Mouse (Mus musculus): ENCODE data around the gene Tcta. TPM values are rescaled to one million over a fixed set of nuclear protein-coding genes. Genes with fewer than 3 reads are reported as not detected.
"Not testable (repeated sequence)": the region's sequence is repeated elsewhere in the genome, so short reads cannot be mapped to it uniquely, and the experiment has no call there.

Gene Tcta
- polyA plus RNA-seq, 1 experiment from 2014 or later = 37.6 TPM

DNA sequence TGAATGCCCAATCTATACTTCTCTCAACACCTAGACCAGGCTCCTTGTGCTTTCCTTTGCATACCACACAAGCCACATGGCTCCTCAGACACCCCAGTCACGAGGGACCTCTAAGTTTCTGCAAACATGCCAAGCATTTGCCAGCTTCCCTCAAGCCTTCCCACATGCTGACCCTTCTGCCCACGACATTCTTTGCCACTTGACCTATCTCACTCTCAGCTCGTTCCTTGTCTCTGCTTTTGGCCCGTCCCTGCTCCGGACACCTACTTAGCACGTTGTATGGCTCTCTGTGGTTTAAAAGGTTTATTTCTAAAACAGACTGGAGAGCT lies 30.7 kb downstream of the Tcta start:
- H3K9me3 ChIP-seq (ENCODE audit: control insufficient read depth, low read length) = no peaks in the 10 kb centered on the region
- no peak overlapping the region for H3K27ac ChIP-seq (ENCODE audit: low read length)
- no peaks in the 10 kb centered on the region for H3K36me3 ChIP-seq (ENCODE audit: control insufficient read depth, insufficient read depth)
- no peaks in the 10 kb centered on the region for H3K4me1 ChIP-seq (replicated peaks; ENCODE audit: control insufficient read depth, insufficient read depth, low read length)
- no peak overlapping the region for H3K4me2 ChIP-seq (ENCODE audit: low read length)
- H3K27me3 ChIP-seq (replicated peaks; ENCODE audit: control insufficient read depth, insufficient read depth, low read length) = no peaks in the 10 kb centered on the region
- H3K4me3 ChIP-seq (replicated peaks; ENCODE audit: low read length) = no peak overlapping the region
- no peak overlapping the region for H3K9ac ChIP-seq (replicated peaks; ENCODE audit: low read depth, low read length)
- ATAC-seq = no peak
- WGBS = 72% methylated on average over 6 of the region's 6 CpGs

GRCm38 (mm10) chr9:108274476-108275330 lies 31.3 kb downstream of the Tcta start:
- H3K27me3 ChIP-seq (replicated peaks; ENCODE audit: control insufficient read depth, insufficient read depth, low read length) = no peaks in the 10 kb centered on the region
- H3K36me3 ChIP-seq (ENCODE audit: control insufficient read depth, insufficient read depth) = no peaks in the 10 kb centered on the region
- H3K9me3 ChIP-seq (ENCODE audit: control insufficient read depth, low read length) = no peaks in the 10 kb centered on the region
- no peak for ATAC-seq
- H3K9ac ChIP-seq (replicated peaks; ENCODE audit: low read depth, low read length) = no peak overlapping the region
- H3K27ac ChIP-seq (ENCODE audit: low read length) = no peak overlapping the region
- H3K4me2 ChIP-seq (ENCODE audit: low read length) = no peak overlapping the region
- H3K4me3 ChIP-seq (replicated peaks; ENCODE audit: low read length) = no peak overlapping the region
- WGBS = 81% methylated on average over 5 of the region's 5 CpGs
- H3K4me1 ChIP-seq (replicated peaks; ENCODE audit: control insufficient read depth, insufficient read depth, low read length) = no peaks in the 10 kb centered on the region

- Histone ChIP-seq H3K9ac (replicated peaks; ENCODE audit: low read depth, low read length) (no peak overlapping the region), H3K4me2 (ENCODE audit: low read length) (no peak overlapping the region), H3K36me3 (ENCODE audit: control insufficient read depth, insufficient read depth) (no peaks in the 10 kb centered on the region), H3K9me3 (ENCODE audit: control insufficient read depth, low read length) (no peaks in the 10 kb centered on the region), H3K27me3 (replicated peaks; ENCODE audit: control insufficient read depth, insufficient read depth, low read length) (no peaks in the 10 kb centered on the region), H3K4me1 (replicated peaks; ENCODE audit: control insufficient read depth, insufficient read depth, low read length) (no peaks in the 10 kb centered on the region), H3K4me3 (replicated peaks; ENCODE audit: low read length) (no peak overlapping the region), H3K27ac (ENCODE audit: low read length) (no peak overlapping the region)
- whole genome bisulfite sequencing = 76% methylated on average over 4 of the region's 4 CpGs
- ATAC-seq = no peak
Measured at GRCm38 (mm10) chr9:108273485-108273884, 32.5 kb downstream of the Tcta start.

- ATAC-seq = no peak
Measured at GRCm38 (mm10) chr9:108272691-108273090, 33.3 kb downstream of the Tcta start.

GRCm38 (mm10) chr9:108271941-108272340 lies 34.0 kb downstream of the Tcta start:
- no peak for ATAC-seq
- Histone ChIP-seq H3K27ac (ENCODE audit: low read length) (no peak overlapping the region), H3K9me3 (ENCODE audit: control insufficient read depth, low read length) (no peaks in the 10 kb centered on the region), H3K4me1 (replicated peaks; ENCODE audit: control insufficient read depth, insufficient read depth, low read length) (no peaks in the 10 kb centered on the region), H3K36me3 (ENCODE audit: control insufficient read depth, insufficient read depth) (no peaks in the 10 kb centered on the region), H3K4me2 (ENCODE audit: low read length) (no peak overlapping the region), H3K27me3 (replicated peaks; ENCODE audit: control insufficient read depth, insufficient read depth, low read length) (no peaks in the 10 kb centered on the region), H3K9ac (replicated peaks; ENCODE audit: low read depth, low read length) (no peak overlapping the region), H3K4me3 (replicated peaks; ENCODE audit: low read length) (no peak overlapping the region)
- WGBS = 64% methylated on average over 2 of the region's 2 CpGs

More at GRCm38 (mm10) chr9:108272691-108273090, 33.3 kb downstream of the Tcta start:
- 77% methylated on average over 5 of the region's 5 CpGs for WGBS
- Histone ChIP-seq H3K9ac (replicated peaks; ENCODE audit: low read depth, low read length) (no peak overlapping the region), H3K36me3 (ENCODE audit: control insufficient read depth, insufficient read depth) (no peaks in the 10 kb centered on the region), H3K9me3 (ENCODE audit: control insufficient read depth, low read length) (no peaks in the 10 kb centered on the region), H3K4me1 (replicated peaks; ENCODE audit: control insufficient read depth, insufficient read depth, low read length) (no peaks in the 10 kb centered on the region), H3K4me2 (ENCODE audit: low read length) (no peak overlapping the region), H3K4me3 (replicated peaks; ENCODE audit: low read length) (no peak overlapping the region), H3K27ac (ENCODE audit: low read length) (no peak overlapping the region), H3K27me3 (replicated peaks; ENCODE audit: control insufficient read depth, insufficient read depth, low read length) (no peaks in the 10 kb centered on the region)

GRCm38 (mm10) chr9:108268701-108269100 lies 37.3 kb downstream of the Tcta start:
- not testable (repeated sequence) for H3K4me3 ChIP-seq (replicated peaks; ENCODE audit: low read length); H3K36me3 ChIP-seq (ENCODE audit: control insufficient read depth, insufficient read depth); H3K4me1 ChIP-seq (replicated peaks; ENCODE audit: control insufficient read depth, insufficient read depth, low read length); H3K27ac ChIP-seq (ENCODE audit: low read length); H3K27me3 ChIP-seq (replicated peaks; ENCODE audit: control insufficient read depth, insufficient read depth, low read length); H3K9me3 ChIP-seq (ENCODE audit: control insufficient read depth, low read length); H3K9ac ChIP-seq (replicated peaks; ENCODE audit: low read depth, low read length); ATAC-seq; H3K4me2 ChIP-seq (ENCODE audit: low read length)
- WGBS = 79% methylated on average over 6 of the region's 7 CpGs

DNA sequence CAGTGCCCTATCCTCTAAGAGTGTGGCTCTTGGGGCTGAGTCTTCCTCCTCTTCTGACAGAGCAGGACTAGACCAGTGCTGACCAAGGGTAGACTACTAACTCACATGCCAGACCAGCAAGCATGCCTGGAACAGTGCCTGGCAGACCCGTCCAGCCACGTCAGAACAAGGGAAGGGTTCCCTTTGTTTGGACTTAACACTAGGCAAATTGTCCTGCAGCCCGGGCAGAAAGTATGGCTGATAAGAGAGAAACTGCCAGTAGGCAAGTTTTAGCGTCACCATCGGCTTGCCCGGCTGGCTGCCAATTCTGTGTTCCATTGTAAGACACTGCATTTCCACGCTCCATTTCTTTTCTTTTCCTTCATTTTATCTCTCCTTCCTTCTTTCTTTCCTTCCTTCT lies 38.3 kb downstream of the Tcta start:
- Histone ChIP-seq H3K27me3 (replicated peaks; ENCODE audit: control insufficient read depth, insufficient read depth, low read length) (no peaks in the 10 kb centered on the region), H3K36me3 (ENCODE audit: control insufficient read depth, insufficient read depth) (no peaks in the 10 kb centered on the region), H3K4me2 (ENCODE audit: low read length) (no peak overlapping the region), H3K9ac (replicated peaks; ENCODE audit: low read depth, low read length) (no peak overlapping the region), H3K4me1 (replicated peaks; ENCODE audit: control insufficient read depth, insufficient read depth, low read length) (peaks cover 10% of the 10 kb centered on the region), H3K27ac (ENCODE audit: low read length) (no peak overlapping the region), H3K4me3 (replicated peaks; ENCODE audit: low read length) (no peak overlapping the region), H3K9me3 (ENCODE audit: control insufficient read depth, low read length) (no peaks in the 10 kb centered on the region)
- 73% methylated on average over 7 of the region's 7 CpGs for WGBS
- ATAC-seq = no peak

- Histone ChIP-seq H3K27me3 (replicated peaks; ENCODE audit: control insufficient read depth, insufficient read depth, low read length) (no peaks in the 10 kb centered on the region), H3K4me3 (replicated peaks; ENCODE audit: low read length) (no peak overlapping the region), H3K9me3 (ENCODE audit: control insufficient read depth, low read length) (no peaks in the 10 kb centered on the region), H3K27ac (ENCODE audit: low read length) (no peak overlapping the region), H3K36me3 (ENCODE audit: control insufficient read depth, insufficient read depth) (no peaks in the 10 kb centered on the region), H3K4me2 (ENCODE audit: low read length) (no peak overlapping the region), H3K4me1 (replicated peaks; ENCODE audit: control insufficient read depth, insufficient read depth, low read length) (peaks cover 23% of the 10 kb centered on the region), H3K9ac (replicated peaks; ENCODE audit: low read depth, low read length) (no peak overlapping the region)
- ATAC-seq = no peak
- WGBS = 73% methylated on average over 10 of the region's 10 CpGs
Measured at GRCm38 (mm10) chr9:108266261-108266935, 39.6 kb downstream of the Tcta start.

DNA sequence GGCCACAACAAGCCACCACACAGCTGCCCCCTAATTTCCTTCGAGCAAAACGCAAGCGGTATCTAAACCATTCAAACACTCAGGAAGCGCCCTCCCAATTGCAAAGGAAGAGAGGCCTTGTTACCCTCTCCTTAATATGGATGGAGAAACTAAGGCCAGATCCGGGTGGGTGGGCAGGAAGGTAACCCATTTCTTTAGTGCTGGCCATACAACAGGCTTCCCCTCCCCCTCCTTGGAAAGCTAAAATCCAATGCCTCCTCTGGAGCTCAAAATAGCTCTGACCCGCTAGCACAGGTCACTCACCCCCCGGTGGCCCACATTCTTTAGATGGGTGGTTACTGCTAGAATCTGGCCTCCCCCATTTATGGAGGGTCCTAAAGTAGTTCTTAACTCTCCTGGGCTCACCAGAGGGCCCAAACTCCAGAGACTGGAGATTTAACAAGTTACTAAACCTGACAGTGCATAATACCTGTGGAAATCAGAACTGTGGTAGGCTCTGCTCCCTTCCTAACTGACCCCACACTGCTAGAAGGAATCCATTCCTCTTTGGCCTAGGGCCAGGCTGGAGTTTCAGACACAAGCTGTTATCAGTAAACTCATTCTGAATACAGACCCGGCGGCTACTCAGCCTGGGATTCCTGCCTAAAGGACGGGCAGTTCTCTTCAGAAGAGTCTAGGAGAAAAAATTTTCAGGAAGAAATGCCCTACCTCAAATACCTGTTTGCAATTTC lies 41.6 kb downstream of the Tcta start:
- H3K27me3 ChIP-seq (replicated peaks; ENCODE audit: control insufficient read depth, insufficient read depth, low read length) = no peaks in the 10 kb centered on the region
- 14% methylated on average over 10 of the region's 10 CpGs for WGBS
- peak overlapping the region; percentile 52 for H3K9ac ChIP-seq (replicated peaks; ENCODE audit: low read depth, low read length)
- peaks cover 24% of the 10 kb centered on the region for H3K4me1 ChIP-seq (replicated peaks; ENCODE audit: control insufficient read depth, insufficient read depth, low read length)
- peak overlapping the region; percentile 76 for H3K27ac ChIP-seq (ENCODE audit: low read length)
- H3K4me3 ChIP-seq (replicated peaks; ENCODE audit: low read length) = peak overlapping the region; percentile 95
- H3K9me3 ChIP-seq (ENCODE audit: control insufficient read depth, low read length) = no peaks in the 10 kb centered on the region
- H3K36me3 ChIP-seq (ENCODE audit: control insufficient read depth, insufficient read depth) = no peaks in the 10 kb centered on the region
- no peak for ATAC-seq
- H3K4me2 ChIP-seq (ENCODE audit: low read length) = peak overlapping the region; percentile 85

Data from forebrain, embryonic 16.5 days (tissue).